ENCODE assay signal across 8 mouse cellular contexts in genomic region chr2:91921790-91922570, GRCm38 (mm10). TPM values are rescaled to one million over a fixed set of nuclear protein-coding genes. Genes with fewer than 3 reads are reported as not detected.
A peak's percentile ranks its signal among the peaks of the same experiment; 100 is the strongest.
DNase-seq lines count a peak whose midpoint lies in the region; ATAC-seq and TF ChIP-seq lines count a peak whose summit lies in the region.

No protein-coding gene starts in this region.

- no peaks in the 10 kb centered on the region for H3K79me3 ChIP-seq in C2C12 (ENCODE audit: low read depth)

- H3K27ac ChIP-seq in embryonic facial prominence, embryonic 15.5 days (replicated peaks): no peak overlapping the region
- H3K27ac ChIP-seq in hindbrain, embryonic 10.5 days: peak overlapping the region; percentile 70

- no peaks in the 10 kb centered on the region for H3K9me3 ChIP-seq in embryonic facial prominence, embryonic 15.5 days (replicated peaks)
- no peaks in the 10 kb centered on the region for H3K9me3 ChIP-seq in hindbrain, embryonic 10.5 days

- no peaks in the 10 kb centered on the region for H3K79me2 ChIP-seq in C2C12 (ENCODE audit: control insufficient read depth, insufficient read depth)

- peak; percentile 58; the same call in 1 of the 2 replicates for ATAC-seq in embryonic facial prominence, embryonic 15.5 days (ENCODE audit: insufficient number of reproducible peaks, low FRiP score, low TSS enrichment, low read depth)

- H3K4me1 ChIP-seq in embryonic facial prominence, embryonic 15.5 days: peaks cover 30% of the 10 kb centered on the region
- H3K4me1 ChIP-seq in hindbrain, embryonic 10.5 days (replicated peaks): peaks cover 38% of the 10 kb centered on the region

- peaks cover 16% of the 10 kb centered on the region for H3K27me3 ChIP-seq in C2C12 (ENCODE audit: control insufficient read depth, insufficient read depth, insufficient read length)
- H3K27me3 ChIP-seq in embryonic facial prominence, embryonic 15.5 days: peaks cover 48% of the 10 kb centered on the region
- peaks cover 68% of the 10 kb centered on the region for H3K27me3 ChIP-seq in hindbrain, embryonic 10.5 days (ENCODE audit: insufficient read depth, poor library complexity, severe bottlenecking)

- H3K4me3 ChIP-seq in C2C12 (ENCODE audit: insufficient read depth, poor library complexity, severe bottlenecking): peak overlapping the region; percentile 18
- H3K4me3 ChIP-seq in embryonic facial prominence, embryonic 15.5 days (replicated peaks): peak overlapping the region; percentile 62
- peak overlapping the region; percentile 68 for H3K4me3 ChIP-seq in hindbrain, embryonic 10.5 days

- peak; percentile 48 for TF ChIP-seq CTCF in C2C12 (IDR thresholded peaks at IDR 0.05; ENCODE audit: control insufficient read depth, insufficient read depth, insufficient read length)

- H3K9ac ChIP-seq in embryonic facial prominence, embryonic 15.5 days: peak overlapping the region; percentile 9; the same call in 1 of the 2 replicates

- H3ac ChIP-seq in C2C12 (ENCODE audit: control insufficient read depth, insufficient read length, low read depth): peak overlapping the region; percentile 2

- peak; percentile 41 to 58 for DNase-seq in adrenal gland, adult 18-20 months (ENCODE audit: low spot score in 2 of 2)
- peak; percentile 84 for DNase-seq in hindbrain, embryonic 10.5 days (ENCODE audit: low spot score)
- peak; percentile 60 to 71 for DNase-seq in layer of hippocampus, postnatal 25 days (ENCODE audit: extremely low spot score in 1 of 2, low spot score in 1 of 2)
- DNase-seq in lung, postnatal 14 days: peak; percentile 58
- DNase-seq in right cerebral cortex, postnatal 10 days (ENCODE audit: low spot score in 2 of 2): peak; percentile 91
- no peak for DNase-seq in urinary bladder, postnatal 10 days (ENCODE audit: low spot score)

- WGBS in embryonic facial prominence, embryonic 15.5 days: under 1% methylated on average over 64 of the region's 64 CpGs
- WGBS in hindbrain, embryonic 10.5 days: under 1% methylated on average over 64 of the region's 64 CpGs

- peaks cover 5% of the 10 kb centered on the region for H3K36me3 ChIP-seq in C2C12 (ENCODE audit: control insufficient read depth, insufficient read depth)
- H3K36me3 ChIP-seq in embryonic facial prominence, embryonic 15.5 days: peaks cover 18% of the 10 kb centered on the region
- peaks cover 24% of the 10 kb centered on the region for H3K36me3 ChIP-seq in hindbrain, embryonic 10.5 days

- H3K4me2 ChIP-seq in embryonic facial prominence, embryonic 15.5 days (replicated peaks): peak overlapping the region; percentile 88

TF ChIP-seq in C2C12, 6 proteins besides CTCF, POLR2A, EP300 and RAD21:
- TF ChIP-seq FOSL1 (IDR thresholded peaks at IDR 0.05; ENCODE audit: insufficient read depth, low read length, poor library complexity, severe bottlenecking) (no peak), MAX (IDR thresholded peaks at IDR 0.05) (no peak), CEBPB (IDR thresholded peaks at IDR 0.05; ENCODE audit: low read depth) (no peak), MYOG (IDR thresholded peaks at IDR 0.05; ENCODE audit: control insufficient read depth, extremely low read depth, insufficient read length) (no peak)
TF ChIP-seq in C2C12: peak in this region for 0.

RNA-seq across cellular contexts. Expression of gene Chrm4, which starts 5.1 kb away (rescaled TPM):
- polyA plus RNA-seq in C2C12 (2012; fragmentation: generic; extraction: Trizol): 0.55 TPM
- 1 to 10 TPM; 3.7 to 4.6 TPM for total RNA-seq in adrenal gland, adult 18-20 months (2021)
- polyA plus RNA-seq in embryonic facial prominence, embryonic 15.5 days (2015; fragmentation: Nextera tagmentation; extraction: Ambion mirVana): 0.25 and 0.49 TPM in 2 replicates
- 0.48 and 0.95 TPM in 2 replicates for polyA plus RNA-seq in hindbrain, embryonic 10.5 days (2016; fragmentation: Nextera tagmentation; extraction: Ambion mirVana)
- total RNA-seq in layer of hippocampus, postnatal 25 days (2021): 10 to 100 TPM; 21.5 to 26.1 TPM

RNA-seq across cellular contexts. Expression of gene Mdk, which starts 10.1 kb away (rescaled TPM):
- polyA plus RNA-seq in C2C12 (2012; fragmentation: generic; extraction: Trizol): 0.33 TPM
- total RNA-seq in adrenal gland, adult 18-20 months (2021): 1 to 10 TPM; 7.2 to 7.8 TPM
- 879 and 898 TPM in 2 replicates for polyA plus RNA-seq in embryonic facial prominence, embryonic 15.5 days (2015; fragmentation: Nextera tagmentation; extraction: Ambion mirVana)
- polyA plus RNA-seq in hindbrain, embryonic 10.5 days (2016; fragmentation: Nextera tagmentation; extraction: Ambion mirVana): 1,375 and 1,717 TPM in 2 replicates
- total RNA-seq in layer of hippocampus, postnatal 25 days (2021): 10 to 100 TPM; 25.5 to 33.2 TPM

RNA-seq across cellular contexts. Expression of gene Gm9821, which starts 23.5 kb away (rescaled TPM):
- 0.43 TPM for polyA plus RNA-seq in C2C12 (2012; fragmentation: generic; extraction: Trizol)
- total RNA-seq in adrenal gland, adult 18-20 months (2021): not detected
- 0.67 and 0.79 TPM in 2 replicates for polyA plus RNA-seq in embryonic facial prominence, embryonic 15.5 days (2015; fragmentation: Nextera tagmentation; extraction: Ambion mirVana)
- polyA plus RNA-seq in hindbrain, embryonic 10.5 days (2016; fragmentation: Nextera tagmentation; extraction: Ambion mirVana): 0.18 and 0.25 TPM in 2 replicates
- not detected for total RNA-seq in layer of hippocampus, postnatal 25 days (2021)

RNA-seq across cellular contexts. Expression of gene Dgkz, which starts 53.7 kb away (rescaled TPM):
- polyA plus RNA-seq in C2C12 (2012; fragmentation: generic; extraction: Trizol): 47.1 TPM
- 10 to 100 TPM; 38.9 to 40.3 TPM for total RNA-seq in adrenal gland, adult 18-20 months (2021)
- 36.3 and 39.9 TPM in 2 replicates for polyA plus RNA-seq in embryonic facial prominence, embryonic 15.5 days (2015; fragmentation: Nextera tagmentation; extraction: Ambion mirVana)
- polyA plus RNA-seq in hindbrain, embryonic 10.5 days (2016; fragmentation: Nextera tagmentation; extraction: Ambion mirVana): 36.3 and 39.4 TPM in 2 replicates
- total RNA-seq in layer of hippocampus, postnatal 25 days (2021): 100 to 1,000 TPM; 479 to 537 TPM

Comparison
In these comparisons a context has a peak if more than half of its experiments do, and no peak if none do; other contexts are left out.
1. H3K4me3 ChIP-seq: peak in every context shown above with its lines; median percentile 68 in hindbrain, embryonic 10.5 days; 62 in embryonic facial prominence, embryonic 15.5 days; 18 in C2C12.
2. RNA of gene Mdk, which starts 10.1 kb away (polyA plus RNA-seq): 1,375 to 1,717 TPM in hindbrain, embryonic 10.5 days and 879 to 898 TPM in embryonic facial prominence, embryonic 15.5 days; 0.33 TPM in C2C12 (single experiment); every median in the first group is over 100 times any median in the second.